Comparison of ENCODE assay signal across 15 mouse cellular contexts in the genomic region with DNA sequence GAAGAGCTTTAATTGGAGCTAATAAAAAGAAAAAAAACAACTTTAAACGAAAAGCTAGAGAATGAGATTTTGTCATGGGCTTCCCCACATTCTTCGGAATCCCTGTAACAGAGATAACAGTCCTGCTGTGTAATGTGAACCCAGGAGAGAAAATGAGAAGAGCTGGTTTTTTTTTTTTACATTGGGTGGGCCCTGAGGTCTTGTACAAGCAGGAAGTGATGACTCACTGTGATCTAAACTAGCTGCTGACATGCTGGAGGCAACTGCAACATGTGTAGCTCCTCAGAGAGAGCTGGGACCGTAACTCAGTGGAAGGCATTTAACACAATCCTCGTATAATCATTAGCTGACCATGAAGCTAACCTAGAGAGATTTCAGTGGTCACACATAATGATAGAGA.
A peak's percentile ranks its signal among the peaks of the same experiment; 100 is the strongest.
DNase-seq lines count a peak whose midpoint lies in the region; ATAC-seq and TF ChIP-seq lines count a peak whose summit lies in the region.
"Had no signal": no experiment of that assay in that cellular context is flagged by ENCODE, and none has a peak within 500 bp of the region (broad histone marks: within the 10 kb centered on the region; RNA-seq: fewer than 3 reads in every experiment).

No protein-coding gene starts in this region.

- no peaks in the 10 kb centered on the region for H3K36me3 ChIP-seq in kidney, embryonic 16.5 days (ENCODE audit: insufficient read depth, low read length)
- H3K36me3 ChIP-seq in C2C12 (ENCODE audit: control insufficient read depth, insufficient read depth), result no peaks in the 10 kb centered on the region
- H3K36me3 ChIP-seq in forebrain, embryonic 15.5 days, result no peaks in the 10 kb centered on the region
- no peaks in the 10 kb centered on the region for H3K36me3 ChIP-seq in midbrain, embryonic 15.5 days (replicated peaks)
- H3K36me3 ChIP-seq: embryonic facial prominence, embryonic 12.5 days; forebrain, embryonic 12.5 days had no signal

- peak; percentile 31; the same call in 1 of the 2 replicates for ATAC-seq in kidney, embryonic 16.5 days (ENCODE audit: low FRiP score, low TSS enrichment)
- ATAC-seq in forebrain, embryonic 15.5 days (replicated peaks), result no peak
- no peak for ATAC-seq in midbrain, embryonic 15.5 days (replicated peaks)

- TF ChIP-seq CTCF in C2C12 (IDR thresholded peaks at IDR 0.05; ENCODE audit: control insufficient read depth, insufficient read depth, insufficient read length), result no peak

- DNase-seq in kidney, postnatal 14 days, result no peak
- peak; percentile 76 for DNase-seq in MEL-GATA-1-ER (ENCODE audit: extremely low read depth, low read depth)
- peak; percentile 23 for DNase-seq in lung, postnatal 25 days (ENCODE audit: low spot score)
- DNase-seq in right cerebral cortex, postnatal 25 days, result no peak
- DNase-seq: cerebellum, adult 11 months; gastrocnemius, postnatal 25 days; heart, postnatal 10 days; left cerebral cortex, postnatal 4 days had no signal

- H3K79me2 ChIP-seq in C2C12 (ENCODE audit: control insufficient read depth, insufficient read depth), result no peaks in the 10 kb centered on the region

- H3ac ChIP-seq in C2C12 (ENCODE audit: control insufficient read depth, insufficient read length, low read depth), result no peak overlapping the region

- H3K4me1 ChIP-seq in kidney, embryonic 16.5 days (ENCODE audit: insufficient read depth, low read length), result 0 out of 2 replicates have a peak, but pooled peaks cover 5% of the 10 kb centered on the region
- H3K4me1 ChIP-seq in forebrain, embryonic 15.5 days, result 0 out of 2 replicates have a peak, but pooled peaks cover 3% of the 10 kb centered on the region
- H3K4me1 ChIP-seq in midbrain, embryonic 15.5 days, result no peaks in the 10 kb centered on the region
- H3K4me1 ChIP-seq: embryonic facial prominence, embryonic 12.5 days; forebrain, embryonic 12.5 days had no signal

- no peak overlapping the region for H3K4me3 ChIP-seq in kidney, embryonic 16.5 days (ENCODE audit: low read length)
- H3K4me3 ChIP-seq in C2C12 (ENCODE audit: insufficient read depth, poor library complexity, severe bottlenecking), result no peak overlapping the region
- H3K4me3 ChIP-seq in forebrain, embryonic 15.5 days, result no peak overlapping the region
- no peak overlapping the region for H3K4me3 ChIP-seq in midbrain, embryonic 15.5 days
- H3K4me3 ChIP-seq: embryonic facial prominence, embryonic 12.5 days; forebrain, embryonic 12.5 days had no signal

- H3K27me3 ChIP-seq in kidney, embryonic 16.5 days (ENCODE audit: insufficient read depth, low read length), result no peaks in the 10 kb centered on the region
- no peaks in the 10 kb centered on the region for H3K27me3 ChIP-seq in C2C12 (ENCODE audit: control insufficient read depth, insufficient read depth, insufficient read length)
- no peaks in the 10 kb centered on the region for H3K27me3 ChIP-seq in forebrain, embryonic 15.5 days
- H3K27me3 ChIP-seq in midbrain, embryonic 15.5 days (replicated peaks), result no peaks in the 10 kb centered on the region
- H3K27me3 ChIP-seq: embryonic facial prominence, embryonic 12.5 days; forebrain, embryonic 12.5 days had no signal

- WGBS in kidney, embryonic 16.5 days, result 25% methylated on average over 4 of the region's 4 CpGs
- WGBS in forebrain, embryonic 15.5 days, result 87% methylated on average over 4 of the region's 4 CpGs
- WGBS in midbrain, embryonic 15.5 days, result 81% methylated on average over 4 of the region's 4 CpGs

- H3K4me2 ChIP-seq in kidney, embryonic 16.5 days (replicated peaks; ENCODE audit: low read depth, low read length), result no peak overlapping the region
- H3K4me2 ChIP-seq in forebrain, embryonic 15.5 days (replicated peaks), result no peak overlapping the region
- H3K4me2 ChIP-seq in midbrain, embryonic 15.5 days, result no peak overlapping the region
- H3K4me2 ChIP-seq: embryonic facial prominence, embryonic 12.5 days; forebrain, embryonic 12.5 days had no signal

- no peak overlapping the region for H3K27ac ChIP-seq in kidney, embryonic 16.5 days (ENCODE audit: low read length)
- H3K27ac ChIP-seq in forebrain, embryonic 15.5 days (replicated peaks), result no peak overlapping the region
- no peak overlapping the region for H3K27ac ChIP-seq in midbrain, embryonic 15.5 days
- H3K27ac ChIP-seq: embryonic facial prominence, embryonic 12.5 days; forebrain, embryonic 12.5 days; stomach, postnatal 0 days had no signal

- H3K79me3 ChIP-seq in C2C12 (ENCODE audit: low read depth), result no peaks in the 10 kb centered on the region

- H3K9ac ChIP-seq in kidney, embryonic 16.5 days (replicated peaks; ENCODE audit: low read length), result no peak overlapping the region
- no peak overlapping the region for H3K9ac ChIP-seq in forebrain, embryonic 15.5 days (replicated peaks)
- no peak overlapping the region for H3K9ac ChIP-seq in midbrain, embryonic 15.5 days
- H3K9ac ChIP-seq: embryonic facial prominence, embryonic 12.5 days; forebrain, embryonic 12.5 days had no signal

- H3K9me3 ChIP-seq in kidney, embryonic 16.5 days (ENCODE audit: low read length), result no peaks in the 10 kb centered on the region; the same call in 1 of the 2 replicates
- H3K9me3 ChIP-seq in forebrain, embryonic 15.5 days, result no peaks in the 10 kb centered on the region
- no peaks in the 10 kb centered on the region for H3K9me3 ChIP-seq in midbrain, embryonic 15.5 days
- H3K9me3 ChIP-seq: embryonic facial prominence, embryonic 12.5 days; forebrain, embryonic 12.5 days had no signal

TF ChIP-seq in C2C12, 6 proteins besides CTCF, POLR2A, EP300 and RAD21:
- no peak for TF ChIP-seq MYOG (IDR thresholded peaks at IDR 0.05; ENCODE audit: control insufficient read depth, extremely low read depth, insufficient read length)
- TF ChIP-seq MYOD1 (IDR thresholded peaks at IDR 0.05; ENCODE audit: control insufficient read depth, insufficient read length, low read depth), result peak; percentile 78
- peak; percentile 61 for TF ChIP-seq USF1 (IDR thresholded peaks at IDR 0.05; ENCODE audit: low read depth)
- peak; percentile 42 for TF ChIP-seq FOSL1 (IDR thresholded peaks at IDR 0.05; ENCODE audit: insufficient read depth, low read length, poor library complexity, severe bottlenecking)
- peak; percentile 97 for TF ChIP-seq MAX (IDR thresholded peaks at IDR 0.05)
- TF ChIP-seq CEBPB (IDR thresholded peaks at IDR 0.05; ENCODE audit: low read depth), result no peak

Comparison
In these comparisons a context has a peak if more than half of its experiments do, and no peak if none do; other contexts are left out.
1. DNase-seq: peak in MEL-GATA-1-ER (single experiment) and lung, postnatal 25 days (single experiment); none in kidney, postnatal 14 days (single experiment) and right cerebral cortex, postnatal 25 days (single experiment).